Mouse (Mus musculus) MEL (cell line): ENCODE results near the gene Atxn2. TPM values are rescaled to one million over a fixed set of nuclear protein-coding genes. Genes with fewer than 3 reads are reported as not detected.

Source experiments
- DNase-seq: peaks from one replicate; pipeline ENCODE4 v3.0.0; 2011; ENCODE audit warnings: low read depth, low spot score
- H3K27ac ChIP-seq: 2 replicates; pipeline ENCODE4 v1.5.1; 2012; ENCODE audit warnings: low read depth, mild to moderate bottlenecking, control low read depth, low read length, moderate library complexity; ENCODE audit not compliant: control insufficient read depth
- H3K27me3 ChIP-seq, 2 experiments: fragments of 150-350 bp in 1 of 2; sonication (generic) in 1 of 2; 2 replicates each; pipeline ENCODE4 v1.6.1; 2012; ENCODE audit warnings: low read length in 2 of 2, mild to moderate bottlenecking in 2 of 2, improper control_type of control experiment in 1 of 2, moderate library complexity in 1 of 2; ENCODE audit not compliant: insufficient read depth in 2 of 2, control insufficient read depth in 1 of 2
- H3K36me3 ChIP-seq, 2 experiments: 2 replicates each; pipeline ENCODE4 v1.6.1; 2012 to 2014; ENCODE audit warnings: low read length in 2 of 2, improper control_type of control experiment in 1 of 2, inconsistent platforms in 1 of 2, mild to moderate bottlenecking in 1 of 2; ENCODE audit not compliant: insufficient read depth in 2 of 2, control insufficient read depth in 1 of 2
- H3K4me1 ChIP-seq, 2 experiments: fragments of 150-350 bp in 1 of 2; sonication (generic) in 1 of 2; 2 replicates each; pipeline ENCODE4 v1.6.1; 2012; ENCODE audit warnings: low read length in 2 of 2, improper control_type of control experiment in 1 of 2, mild to moderate bottlenecking in 1 of 2; ENCODE audit not compliant: insufficient read depth in 2 of 2, control insufficient read depth in 1 of 2
- H3K4me3 ChIP-seq, 2 experiments: fragments of 150-350 bp in 1 of 2; sonication (generic) in 1 of 2; 2 replicates each; pipeline ENCODE4 v1.5.1; 2012; ENCODE audit warnings: low read depth in 2 of 2, low read length in 2 of 2, mild to moderate bottlenecking in 2 of 2, moderate library complexity in 2 of 2, control low read depth in 1 of 2, improper control_type of control experiment in 1 of 2; ENCODE audit not compliant: control insufficient read depth in 1 of 2, insufficient read depth in 1 of 2
- H3K79me2 ChIP-seq: 2 replicates; pipeline ENCODE4 v1.6.1; 2012; ENCODE audit warnings: mild to moderate bottlenecking, low read length, moderate library complexity; ENCODE audit not compliant: control insufficient read depth, poor library complexity, insufficient read depth
- H3K9ac ChIP-seq: 2 replicates; pipeline ENCODE4 v1.6.1; 2012; ENCODE audit warnings: low read depth, mild to moderate bottlenecking, control low read depth, low read length, moderate library complexity; ENCODE audit not compliant: control insufficient read depth, poor library complexity, severe bottlenecking
- H3K9me3 ChIP-seq: fragments of 150-350 bp; sonication (generic); replicated peaks from 2 replicates; pipeline ENCODE4 v1.6.1; 2012; ENCODE audit warnings: mild to moderate bottlenecking, low read length, improper control_type of control experiment, moderate library complexity; ENCODE audit not compliant: insufficient read depth
- BHLHE40 ChIP-seq: IDR thresholded peaks from 2 replicates; pipeline ENCODE4 v1.6.1; 2012; ENCODE audit warnings: low read depth, mild to moderate bottlenecking, inconsistent platforms, low read length, improper control_type of control experiment, borderline replicate concordance
- CHD1 ChIP-seq: IDR thresholded peaks from 2 replicates; pipeline ENCODE4 v1.6.1; 2012; ENCODE audit warnings: low read depth, mild to moderate bottlenecking, inconsistent platforms, low read length, improper control_type of control experiment
- CHD2 ChIP-seq: IDR thresholded peaks from 2 replicates; pipeline ENCODE4 v1.6.1; 2011; ENCODE audit warnings: low read length, improper control_type of control experiment
- CTCF ChIP-seq, 3 experiments: IDR thresholded peaks in 2 of 3; conservative IDR thresholded peaks in 1 of 3; 2 replicates each; pipeline ENCODE4 v1.5.1; 2011 to 2012; ENCODE audit warnings: low read length in 3 of 3, low read depth in 2 of 3, mild to moderate bottlenecking in 2 of 3, improper control_type of control experiment in 1 of 3, inconsistent platforms in 1 of 3, mixed read lengths in 1 of 3, moderate library complexity in 1 of 3; ENCODE audit not compliant: control insufficient read depth in 1 of 3, insufficient read depth in 1 of 3, poor library complexity in 1 of 3, severe bottlenecking in 1 of 3
- E2F4 ChIP-seq: IDR thresholded peaks from 2 replicates; pipeline ENCODE4 v1.6.1; 2011; ENCODE audit warnings: low read depth, low read length, improper control_type of control experiment, borderline replicate concordance
- ELF1 ChIP-seq: IDR thresholded peaks from 2 replicates; pipeline ENCODE4 v1.6.1; 2014; ENCODE audit warnings: low read depth, mild to moderate bottlenecking, inconsistent platforms, low read length, improper control_type of control experiment, moderate library complexity
- EP300 ChIP-seq, 2 experiments: IDR thresholded peaks; 2 replicates each; pipeline ENCODE4 v1.6.1; 2011; ENCODE audit warnings: improper control_type of control experiment in 2 of 2, low read length in 2 of 2, low read depth in 1 of 2, mild to moderate bottlenecking in 1 of 2
- ETS1 ChIP-seq: IDR thresholded peaks from 2 replicates; pipeline ENCODE4 v1.6.1; 2012; ENCODE audit warnings: low read depth, mild to moderate bottlenecking, inconsistent platforms, low read length, improper control_type of control experiment, moderate library complexity
- GABPA ChIP-seq: IDR thresholded peaks from 2 replicates; pipeline ENCODE4 v1.6.1; 2012; ENCODE audit warnings: low read depth, mild to moderate bottlenecking, inconsistent platforms, low read length, improper control_type of control experiment, moderate library complexity
- GATA1 ChIP-seq: IDR thresholded peaks from 2 replicates; pipeline ENCODE4 v1.6.1; 2011; ENCODE audit warnings: low read depth, low read length, improper control_type of control experiment
- HCFC1 ChIP-seq: IDR thresholded peaks from 2 replicates; pipeline ENCODE4 v1.6.1; 2012; ENCODE audit warnings: low read depth, mild to moderate bottlenecking, inconsistent platforms, low read length, improper control_type of control experiment, moderate library complexity
- JUND ChIP-seq: IDR thresholded peaks from 2 replicates; pipeline ENCODE4 v1.6.1; 2011; ENCODE audit warnings: low read depth, mild to moderate bottlenecking, improper control_type of control experiment, low read length
- KAT2A ChIP-seq: conservative IDR thresholded peaks from 2 replicates; pipeline ENCODE4 v1.6.1; 2012; ENCODE audit warnings: low read depth, low read length, improper control_type of control experiment, inconsistent platforms
- MAFK ChIP-seq: IDR thresholded peaks from 2 replicates; pipeline ENCODE4 v1.6.1; 2011; ENCODE audit warnings: low read depth, mild to moderate bottlenecking, low read length, improper control_type of control experiment, borderline replicate concordance
- MAX ChIP-seq: IDR thresholded peaks from 2 replicates; pipeline ENCODE4 v1.6.1; 2011; ENCODE audit warnings: low read length, improper control_type of control experiment
- MAZ ChIP-seq: IDR thresholded peaks from 2 replicates; pipeline ENCODE4 v1.6.1; 2012; ENCODE audit warnings: low read depth, mild to moderate bottlenecking, inconsistent platforms, low read length, improper control_type of control experiment
- MEF2A ChIP-seq: IDR thresholded peaks from 2 replicates; pipeline ENCODE4 v1.6.1; 2014; ENCODE audit warnings: low read depth, mild to moderate bottlenecking, inconsistent platforms, low read length, improper control_type of control experiment; ENCODE audit not compliant: poor library complexity, insufficient replicate concordance, severe bottlenecking; ENCODE audit errors: extremely low read depth
- MXI1 ChIP-seq: IDR thresholded peaks from 2 replicates; pipeline ENCODE4 v1.6.1; 2011; ENCODE audit warnings: mild to moderate bottlenecking, low read depth, low read length, improper control_type of control experiment
- MYB ChIP-seq: IDR thresholded peaks from 2 replicates; pipeline ENCODE4 v1.6.1; 2011; ENCODE audit warnings: mild to moderate bottlenecking, low read depth, low read length, improper control_type of control experiment
- MYC ChIP-seq: IDR thresholded peaks from 2 replicates; pipeline ENCODE4 v1.6.1; 2011; ENCODE audit warnings: low read depth, mild to moderate bottlenecking, low read length, improper control_type of control experiment, moderate library complexity
- NELFE ChIP-seq: IDR thresholded peaks from 2 replicates; pipeline ENCODE4 v1.6.1; 2011; ENCODE audit warnings: low read depth, low read length, improper control_type of control experiment
- NRF1 ChIP-seq: IDR thresholded peaks from 2 replicates; pipeline ENCODE4 v1.6.1; 2014; ENCODE audit warnings: low read depth, mild to moderate bottlenecking, inconsistent platforms, low read length, improper control_type of control experiment, moderate library complexity; ENCODE audit not compliant: poor library complexity, insufficient read depth, severe bottlenecking
- POLR2A ChIP-seq, 2 experiments: IDR thresholded peaks; 2 replicates each; pipeline ENCODE4 v1.6.1; 2011 to 2012; ENCODE audit warnings: low read length in 2 of 2, mild to moderate bottlenecking in 2 of 2, control low read depth in 1 of 2, improper control_type of control experiment in 1 of 2, low read depth in 1 of 2, moderate library complexity in 1 of 2; ENCODE audit not compliant: control insufficient read depth in 1 of 2, insufficient read depth in 1 of 2, poor library complexity in 1 of 2
- POLR2AphosphoS2 ChIP-seq: IDR thresholded peaks from 2 replicates; pipeline ENCODE4 v1.6.1; 2011; ENCODE audit warnings: low read length, improper control_type of control experiment
- POLR2AphosphoS5 ChIP-seq: IDR thresholded peaks from 2 replicates; pipeline ENCODE4 v1.6.1; 2012; ENCODE audit warnings: low read depth, borderline replicate concordance, mild to moderate bottlenecking, inconsistent platforms, low read length, moderate library complexity, mixed read lengths
- RAD21 ChIP-seq: IDR thresholded peaks from 2 replicates; pipeline ENCODE4 v1.6.1; 2011; ENCODE audit warnings: mild to moderate bottlenecking, low read depth, low read length, improper control_type of control experiment
- RCOR1 ChIP-seq: IDR thresholded peaks from 2 replicates; pipeline ENCODE4 v1.6.1; 2012; ENCODE audit warnings: low read depth, mild to moderate bottlenecking, inconsistent platforms, low read length, improper control_type of control experiment
- SIN3A ChIP-seq: IDR thresholded peaks from 2 replicates; pipeline ENCODE4 v1.6.1; 2012; ENCODE audit warnings: low read length, improper control_type of control experiment, inconsistent platforms
- TAL1 ChIP-seq: IDR thresholded peaks from 2 replicates; pipeline ENCODE4 v1.6.1; 2012; ENCODE audit warnings: mild to moderate bottlenecking, inconsistent platforms, low read length, moderate library complexity, mixed read lengths
- TBP ChIP-seq: IDR thresholded peaks from 2 replicates; pipeline ENCODE4 v1.8.0; 2011; ENCODE audit warnings: low read depth, low read length, improper control_type of control experiment
- UBTF ChIP-seq: IDR thresholded peaks from 2 replicates; pipeline ENCODE4 v1.6.1; 2012; ENCODE audit warnings: low read depth, mild to moderate bottlenecking, inconsistent platforms, low read length, improper control_type of control experiment, moderate library complexity, borderline replicate concordance; ENCODE audit not compliant: insufficient read depth
- USF1 ChIP-seq: IDR thresholded peaks from 2 replicates; pipeline ENCODE4 v1.6.1; 2014; ENCODE audit warnings: low read depth, mild to moderate bottlenecking, inconsistent platforms, low read length, improper control_type of control experiment, moderate library complexity
- USF2 ChIP-seq, 2 experiments: IDR thresholded peaks; 2 replicates each; pipeline ENCODE4 v1.6.1; 2011 to 2012; ENCODE audit warnings: improper control_type of control experiment in 2 of 2, low read length in 2 of 2, borderline replicate concordance in 1 of 2, inconsistent platforms in 1 of 2, low read depth in 1 of 2, mild to moderate bottlenecking in 1 of 2; ENCODE audit not compliant: insufficient read depth in 1 of 2
- ZC3H11A ChIP-seq: IDR thresholded peaks from 2 replicates; pipeline ENCODE4 v1.6.1; 2012; ENCODE audit warnings: low read depth, mild to moderate bottlenecking, inconsistent platforms, low read length, improper control_type of control experiment
- ZKSCAN1 ChIP-seq: IDR thresholded peaks from 2 replicates; pipeline ENCODE4 v1.6.1; 2012; ENCODE audit warnings: low read depth, mild to moderate bottlenecking, inconsistent platforms, low read length, improper control_type of control experiment, moderate library complexity
- ZMIZ1 ChIP-seq: IDR thresholded peaks from 2 replicates; pipeline ENCODE4 v1.6.1; 2012; ENCODE audit warnings: low read depth, mild to moderate bottlenecking, inconsistent platforms, low read length, improper control_type of control experiment, moderate library complexity
- ZNF384 ChIP-seq: IDR thresholded peaks from 2 replicates; pipeline ENCODE4 v1.6.1; 2012; ENCODE audit warnings: low read depth, mild to moderate bottlenecking, inconsistent platforms, low read length, improper control_type of control experiment
- polyA plus RNA-seq, 2 experiments: library from polyadenylated mRNA; stranded (reverse) in 1 of 2; unstranded in 1 of 2; fragments of >175 nt in 1 of 2; fragments of >200 nt in 1 of 2; gene quantifications; 2 replicates each; pipeline versions ENCODE4 v1.2.1 to v1.2.4; 2012; ENCODE audit warnings: low replicate concordance in 2 of 2, low read depth in 1 of 2; ENCODE audit not compliant: insufficient read length in 2 of 2, insufficient read depth in 1 of 2, missing spikeins in 1 of 2
- total RNA-seq: library from RNA; depleted of rRNA; stranded (reverse); fragments of 300-350 nt; gene quantifications from 2 replicates; pipeline ENCODE4 v1.2.3, GENCODE M21; 2012

The Atxn2 gene
- total and polyA plus RNA-seq, 3 experiments: 16.3 to 476 (median 85.4) TPM

- Histone ChIP-seq H3K4me3 (peak overlapping the region; percentile 63 to 83), H3K4me1 (peaks cover 0 to 19% of the 10 kb centered on the region in 2 experiments; a peak in 2 of 4 replicates), H3K79me2 (no peaks in the 10 kb centered on the region; the same call in 1 of the 2 replicates), H3K9ac (peak overlapping the region; percentile 81), H3K27ac (no peak overlapping the region), H3K27me3 (no peaks in the 10 kb centered on the region), H3K36me3 (peaks cover 0 to 3% of the 10 kb centered on the region in 2 experiments; a peak in 1 of 4 replicates), H3K9me3 (no peaks in the 10 kb centered on the region)
- DNase-seq: peak; percentile 85
- TF ChIP-seq RCOR1 (no peak), USF2 (IDR thresholded peaks at IDR 0.05; ENCODE audit: borderline replicate concordance in 1 of 2, insufficient read depth in 1 of 2, low read depth in 1 of 2, low read length in 2 of 2) (no peak), ZKSCAN1 (no peak), GABPA (no peak), ZC3H11A (peak; percentile 62), MAZ (no peak; the same call in 1 of the 2 replicates), SIN3A (peak; percentile 61), ETS1 (no peak; the same call in 1 of the 2 replicates), TAL1 (no peak), E2F4 (no peak), BHLHE40 (no peak), POLR2AphosphoS5 (no peak), MEF2A (no peak), MYC (no peak), TBP (no peak; the same call in 1 of the 2 replicates), GATA1 (no peak), MAX (peak; percentile 64), HCFC1 (peak; percentile 58; the same call in 1 of the 2 replicates), MAFK (no peak), NRF1 (no peak), MXI1 (peak; percentile 63; the same call in 1 of the 2 replicates), CTCF (IDR thresholded peaks at IDR 0.05 in 2 of 3, conservative IDR thresholded peaks at IDR 0.05 in 1 of 3; ENCODE audit: control insufficient read depth in 1 of 3, insufficient read depth in 1 of 3, low read depth in 2 of 3, low read length in 3 of 3, poor library complexity in 1 of 3, severe bottlenecking in 1 of 3) (peak; percentile 84 to 99 (median 94)), NELFE (peak; percentile 53; the same call in 1 of the 2 replicates), CHD1 (no peak), MYB (no peak), ELF1 (peak; percentile 61; the same call in 1 of the 2 replicates), USF1 (no peak), CHD2 (no peak), EP300 (IDR thresholded peaks at IDR 0.05; ENCODE audit: low read depth in 1 of 2, low read length in 2 of 2) (no peak), RAD21 (peak; percentile 72), POLR2AphosphoS2 (no peak), ZNF384 (no peak), JUND (no peak), KAT2A (no peak), ZMIZ1 (no peak), UBTF (no peak), POLR2A (IDR thresholded peaks at IDR 0.05; ENCODE audit: control insufficient read depth in 1 of 2, insufficient read depth in 1 of 2, low read depth in 1 of 2, low read length in 2 of 2, poor library complexity in 1 of 2) (peak; percentile 14 to 56; a peak in 1 of 4 replicates)
Measured at GRCm38 (mm10) chr5:121842665-121843118, 131.6 kb downstream of the Atxn2 start.
